Mouse (Mus musculus): Measurements from ENCODE around the gene Habp2. TPM values are rescaled to one million over a fixed set of nuclear protein-coding genes. Genes with fewer than 3 reads are reported as not detected.
"Not testable (repeated sequence)": the region's sequence is repeated elsewhere in the genome, so short reads cannot be mapped to it uniquely, and the experiment has no call there.

The Habp2 gene
- polyA plus RNA-seq, 1 experiment from 2014 or later, result 1.2 TPM

DNA sequence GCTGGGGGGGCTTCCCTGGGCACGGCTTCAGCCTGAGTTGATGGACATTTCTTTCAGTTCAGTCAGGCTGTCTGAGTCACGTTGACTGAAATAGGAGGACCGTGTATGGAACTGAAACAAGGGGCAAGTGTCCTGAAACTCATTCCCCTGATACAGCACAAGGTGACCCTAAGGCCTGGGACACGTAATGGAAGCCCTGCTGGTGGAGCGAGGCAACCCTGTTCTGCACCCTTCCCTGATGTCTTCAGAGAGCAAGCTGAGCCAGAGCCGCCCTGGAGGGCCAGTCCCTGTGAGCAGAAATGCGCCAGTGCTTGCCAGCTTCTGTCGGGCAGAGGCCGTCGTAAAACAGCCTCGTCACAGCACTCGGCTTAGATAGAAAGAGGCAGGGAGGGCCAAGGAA lies 49.9 kb downstream of the Habp2 start:
- no peaks in the 10 kb centered on the region for H3K4me1 ChIP-seq
- peaks cover 91% of the 10 kb centered on the region for H3K36me3 ChIP-seq
- H3K27me3 ChIP-seq (replicated peaks), result no peaks in the 10 kb centered on the region
- H3K4me2 ChIP-seq, result no peak overlapping the region
- H3K27ac ChIP-seq (replicated peaks), result no peak overlapping the region
- H3K9ac ChIP-seq, result no peak overlapping the region
- ATAC-seq (ENCODE audit: extremely low read depth, insufficient number of reproducible peaks, low FRiP score, low TSS enrichment), result no peak
- no peaks in the 10 kb centered on the region for H3K9me3 ChIP-seq
- WGBS, result 61% methylated on average over 12 of the region's 12 CpGs
- no peak overlapping the region for H3K4me3 ChIP-seq

DNA sequence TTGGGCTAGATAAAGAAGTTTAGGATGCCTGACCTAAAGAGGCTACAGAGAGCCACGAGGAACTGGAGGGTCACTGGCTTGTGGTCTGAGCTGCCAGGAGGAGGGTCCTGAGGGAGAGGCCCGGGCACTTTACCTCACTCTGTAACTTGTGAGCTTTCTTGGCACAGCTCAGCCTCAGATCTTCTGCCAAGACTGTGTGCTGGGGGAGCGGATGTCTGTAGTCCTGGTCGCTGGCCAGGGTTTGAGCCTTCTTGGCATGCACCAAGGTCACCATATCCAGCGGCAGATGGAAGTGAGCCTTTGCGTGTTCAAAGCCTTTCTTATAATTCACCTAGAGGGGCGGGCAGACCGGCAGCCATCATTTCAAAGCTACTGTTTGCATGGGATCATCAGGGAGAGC lies 55.1 kb downstream of the Habp2 start:
- Histone ChIP-seq H3K27ac (replicated peaks) (no peak overlapping the region), H3K9ac (no peak overlapping the region), H3K27me3 (replicated peaks) (0 out of 2 replicates have a peak, but pooled peaks cover 3% of the 10 kb centered on the region), H3K4me3 (no peak overlapping the region), H3K36me3 (peaks cover 92% of the 10 kb centered on the region), H3K9me3 (no peaks in the 10 kb centered on the region), H3K4me2 (no peak overlapping the region), H3K4me1 (no peaks in the 10 kb centered on the region)
- 69% methylated on average over 8 of the region's 8 CpGs for WGBS
- no peak for ATAC-seq (ENCODE audit: extremely low read depth, insufficient number of reproducible peaks, low FRiP score, low TSS enrichment)

DNA sequence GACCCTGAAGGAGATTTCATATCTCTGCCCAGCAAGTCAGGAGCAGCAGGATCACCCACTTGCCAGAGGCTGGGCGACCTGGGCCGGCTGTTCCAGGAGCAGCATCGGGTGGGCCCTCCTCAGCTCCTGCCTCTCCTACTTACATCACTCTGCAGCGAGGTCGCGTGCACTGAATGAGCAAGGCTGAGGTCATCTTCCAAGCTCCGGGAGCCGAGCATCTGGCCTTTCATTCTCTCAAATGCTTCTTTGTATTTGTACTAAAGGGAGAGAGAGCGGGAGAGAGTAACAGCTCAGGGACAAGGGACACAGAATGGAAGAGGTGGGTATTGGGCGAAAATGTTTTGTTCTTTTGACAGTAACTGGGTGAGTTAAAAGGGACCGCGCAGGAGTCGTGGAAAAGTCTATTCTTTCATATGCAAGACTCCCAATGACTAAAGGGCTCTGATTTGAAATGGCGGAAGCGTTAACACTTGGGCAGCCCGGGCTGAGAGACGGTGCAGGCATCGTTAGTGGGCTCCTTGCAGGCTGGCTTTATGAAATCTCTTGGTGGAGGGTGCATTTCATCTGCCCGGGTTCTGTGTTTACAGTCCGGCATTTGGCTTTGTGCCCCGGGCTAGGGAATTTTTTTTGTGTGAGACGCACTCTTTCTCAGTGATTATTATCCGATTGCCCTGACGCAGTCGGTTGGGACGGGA lies 57.1 kb downstream of the Habp2 start:
- Histone ChIP-seq H3K9me3 (no peaks in the 10 kb centered on the region), H3K36me3 (peaks cover 83% of the 10 kb centered on the region), H3K4me2 (no peak overlapping the region), H3K27me3 (replicated peaks) (0 out of 2 replicates have a peak, but pooled peaks cover 3% of the 10 kb centered on the region), H3K4me1 (no peaks in the 10 kb centered on the region), H3K27ac (replicated peaks) (0 out of 2 replicates have a peak overlapping the region, but pooled peaks have one; percentile 25), H3K4me3 (no peak overlapping the region), H3K9ac (no peak overlapping the region)
- ATAC-seq (ENCODE audit: extremely low read depth, insufficient number of reproducible peaks, low FRiP score, low TSS enrichment), result no peak
- 67% methylated on average over 26 of the region's 26 CpGs for WGBS

DNA sequence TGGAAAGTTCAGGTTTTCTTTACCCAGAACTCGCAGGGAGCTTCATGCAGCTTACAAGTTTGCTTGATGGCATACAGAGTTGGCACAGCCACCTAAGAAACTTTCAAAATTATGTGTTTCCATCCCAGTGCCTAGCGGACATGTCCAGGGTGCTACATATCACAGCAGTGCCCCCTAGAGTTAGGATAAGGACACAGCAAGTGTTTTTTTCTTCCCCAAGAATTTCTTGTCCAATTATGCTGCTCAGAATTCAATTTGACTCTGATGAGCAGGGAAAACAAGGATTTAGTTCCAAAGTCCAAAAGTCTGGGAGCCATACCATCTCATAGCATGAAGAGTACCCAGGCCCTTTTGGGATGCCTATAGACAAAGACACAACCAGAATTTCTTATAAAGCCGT lies 59.1 kb downstream of the Habp2 start:
- Histone ChIP-seq H3K9me3 (no peaks in the 10 kb centered on the region), H3K36me3 (peaks cover 78% of the 10 kb centered on the region), H3K27ac (replicated peaks) (no peak overlapping the region), H3K4me2 (no peak overlapping the region), H3K4me3 (no peak overlapping the region), H3K9ac (no peak overlapping the region), H3K27me3 (replicated peaks) (0 out of 2 replicates have a peak, but pooled peaks cover 3% of the 10 kb centered on the region), H3K4me1 (peaks cover 7% of the 10 kb centered on the region; the same call in 1 of the 2 replicates)
- ATAC-seq (ENCODE audit: extremely low read depth, insufficient number of reproducible peaks, low FRiP score, low TSS enrichment), result no peak
- WGBS, result 77% methylated on average over 3 of the region's 3 CpGs

DNA sequence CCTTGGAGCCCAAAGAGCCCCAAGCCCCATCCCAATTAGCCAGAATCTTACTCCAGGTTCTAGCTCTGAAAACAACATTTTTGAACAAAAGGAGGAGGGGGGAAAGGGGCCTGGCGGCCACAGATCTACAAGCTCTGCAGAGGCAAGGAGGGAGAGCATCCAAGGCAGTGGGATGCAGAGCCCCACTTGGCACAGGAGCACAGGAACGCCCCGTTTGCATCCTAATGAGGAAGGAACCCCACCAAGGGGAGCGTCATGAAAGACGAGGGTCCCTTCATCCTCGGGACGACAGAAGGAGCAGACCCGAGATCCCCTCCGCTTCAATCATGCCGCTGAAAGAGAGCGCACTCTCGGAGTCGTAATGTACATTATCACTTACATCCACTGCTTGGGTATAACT lies 59.8 kb downstream of the Habp2 start:
- H3K4me3 ChIP-seq, result no peak overlapping the region
- peaks cover 7% of the 10 kb centered on the region; the same call in 1 of the 2 replicates for H3K4me1 ChIP-seq
- 46% methylated on average over 13 of the region's 13 CpGs for WGBS
- H3K9ac ChIP-seq, result no peak overlapping the region
- peaks cover 78% of the 10 kb centered on the region for H3K36me3 ChIP-seq
- no peak overlapping the region for H3K4me2 ChIP-seq
- no peak overlapping the region for H3K27ac ChIP-seq (replicated peaks)
- ATAC-seq (ENCODE audit: extremely low read depth, insufficient number of reproducible peaks, low FRiP score, low TSS enrichment), result no peak
- H3K27me3 ChIP-seq (replicated peaks), result 0 out of 2 replicates have a peak, but pooled peaks cover 3% of the 10 kb centered on the region
- no peaks in the 10 kb centered on the region for H3K9me3 ChIP-seq

DNA sequence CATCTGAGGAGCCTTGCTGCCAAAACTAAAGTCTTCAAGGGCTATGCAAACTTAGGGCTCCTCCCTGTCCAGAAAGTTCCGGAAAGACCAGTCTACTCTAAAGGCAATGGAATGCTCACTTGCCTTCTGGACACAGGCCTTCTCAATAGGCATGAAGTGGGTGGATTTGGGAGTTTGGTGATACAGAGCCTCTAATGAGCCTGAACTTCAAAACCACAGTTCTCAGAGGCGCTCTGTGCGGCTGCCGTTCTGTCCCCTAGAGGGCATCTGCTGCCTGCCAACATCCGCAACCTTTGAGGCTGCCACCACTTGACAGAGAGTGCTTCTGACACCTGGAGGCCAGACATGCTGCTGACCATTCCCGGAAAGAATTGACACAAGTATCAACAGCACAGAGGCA lies 62.4 kb downstream of the Habp2 start:
- peaks cover 76% of the 10 kb centered on the region for H3K36me3 ChIP-seq
- no peak overlapping the region for H3K27ac ChIP-seq (replicated peaks)
- no peak overlapping the region for H3K4me3 ChIP-seq
- H3K4me2 ChIP-seq, result no peak overlapping the region
- H3K27me3 ChIP-seq (replicated peaks), result no peaks in the 10 kb centered on the region
- H3K4me1 ChIP-seq, result peaks cover 7% of the 10 kb centered on the region; the same call in 1 of the 2 replicates
- 20% methylated on average over 6 of the region's 6 CpGs for WGBS
- 0 out of 2 replicates have a peak, but pooled peaks cover 8% of the 10 kb centered on the region for H3K9me3 ChIP-seq
- no peak for ATAC-seq (ENCODE audit: extremely low read depth, insufficient number of reproducible peaks, low FRiP score, low TSS enrichment)
- no peak overlapping the region for H3K9ac ChIP-seq

DNA sequence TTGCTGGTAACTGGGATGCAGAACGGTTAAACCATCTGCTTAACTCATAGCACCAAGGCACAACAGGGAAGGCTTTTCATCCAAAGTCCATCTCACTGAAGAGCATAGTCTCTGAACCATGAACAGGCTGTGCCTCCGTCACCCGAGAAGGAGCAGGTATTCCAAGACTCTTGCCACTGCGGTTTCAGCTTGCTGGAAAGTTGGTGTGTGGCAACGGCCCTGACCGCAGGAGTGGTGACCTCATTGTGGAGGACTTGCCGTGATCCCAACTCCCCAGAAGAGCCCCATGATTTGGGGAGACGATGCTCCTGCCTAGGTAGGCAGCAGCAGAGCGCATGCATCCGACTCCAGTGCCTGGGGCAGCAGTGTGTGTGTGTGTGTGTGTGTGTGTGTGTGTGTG lies 66.8 kb downstream of the Habp2 start:
- 0 out of 2 replicates have a peak, but pooled peaks cover 8% of the 10 kb centered on the region for H3K9me3 ChIP-seq
- H3K27ac ChIP-seq (replicated peaks), result no peak overlapping the region
- 83% methylated on average over 10 of the region's 10 CpGs for WGBS
- H3K4me2 ChIP-seq, result no peak overlapping the region
- no peak overlapping the region for H3K9ac ChIP-seq
- H3K36me3 ChIP-seq, result peaks cover 64% of the 10 kb centered on the region
- H3K4me3 ChIP-seq, result no peak overlapping the region
- H3K27me3 ChIP-seq (replicated peaks), result no peaks in the 10 kb centered on the region
- H3K4me1 ChIP-seq, result peaks cover 28% of the 10 kb centered on the region
- no peak for ATAC-seq (ENCODE audit: extremely low read depth, insufficient number of reproducible peaks, low FRiP score, low TSS enrichment)

DNA sequence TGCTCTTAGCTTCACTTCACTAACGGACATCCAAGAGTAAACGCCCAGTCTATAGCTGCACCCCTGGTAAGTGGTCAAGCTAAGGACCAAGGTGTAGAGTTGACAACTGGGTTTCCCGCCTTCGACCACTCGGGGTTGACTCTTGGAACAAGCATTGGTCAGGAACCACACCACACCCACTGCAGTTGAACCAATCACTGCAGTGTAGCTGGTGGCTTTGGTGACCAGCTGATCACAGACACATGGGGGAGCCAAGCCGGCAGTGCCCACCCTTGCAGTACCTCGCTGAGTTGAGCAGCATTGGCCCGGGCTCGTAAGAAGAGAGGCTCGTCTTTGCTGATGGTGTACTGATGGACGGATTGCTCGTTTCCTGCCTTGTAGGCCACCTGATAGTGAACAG lies 68.3 kb downstream of the Habp2 start:
- ATAC-seq (ENCODE audit: extremely low read depth, insufficient number of reproducible peaks, low FRiP score, low TSS enrichment), result no peak
- peaks cover 21% of the 10 kb centered on the region for H3K4me1 ChIP-seq
- 0 out of 2 replicates have a peak, but pooled peaks cover 8% of the 10 kb centered on the region for H3K9me3 ChIP-seq
- H3K27me3 ChIP-seq (replicated peaks), result no peaks in the 10 kb centered on the region
- 75% methylated on average over 12 of the region's 12 CpGs for WGBS
- no peak overlapping the region for H3K9ac ChIP-seq
- H3K4me3 ChIP-seq, result no peak overlapping the region
- no peak overlapping the region for H3K4me2 ChIP-seq
- peaks cover 67% of the 10 kb centered on the region for H3K36me3 ChIP-seq
- H3K27ac ChIP-seq (replicated peaks), result no peak overlapping the region

DNA sequence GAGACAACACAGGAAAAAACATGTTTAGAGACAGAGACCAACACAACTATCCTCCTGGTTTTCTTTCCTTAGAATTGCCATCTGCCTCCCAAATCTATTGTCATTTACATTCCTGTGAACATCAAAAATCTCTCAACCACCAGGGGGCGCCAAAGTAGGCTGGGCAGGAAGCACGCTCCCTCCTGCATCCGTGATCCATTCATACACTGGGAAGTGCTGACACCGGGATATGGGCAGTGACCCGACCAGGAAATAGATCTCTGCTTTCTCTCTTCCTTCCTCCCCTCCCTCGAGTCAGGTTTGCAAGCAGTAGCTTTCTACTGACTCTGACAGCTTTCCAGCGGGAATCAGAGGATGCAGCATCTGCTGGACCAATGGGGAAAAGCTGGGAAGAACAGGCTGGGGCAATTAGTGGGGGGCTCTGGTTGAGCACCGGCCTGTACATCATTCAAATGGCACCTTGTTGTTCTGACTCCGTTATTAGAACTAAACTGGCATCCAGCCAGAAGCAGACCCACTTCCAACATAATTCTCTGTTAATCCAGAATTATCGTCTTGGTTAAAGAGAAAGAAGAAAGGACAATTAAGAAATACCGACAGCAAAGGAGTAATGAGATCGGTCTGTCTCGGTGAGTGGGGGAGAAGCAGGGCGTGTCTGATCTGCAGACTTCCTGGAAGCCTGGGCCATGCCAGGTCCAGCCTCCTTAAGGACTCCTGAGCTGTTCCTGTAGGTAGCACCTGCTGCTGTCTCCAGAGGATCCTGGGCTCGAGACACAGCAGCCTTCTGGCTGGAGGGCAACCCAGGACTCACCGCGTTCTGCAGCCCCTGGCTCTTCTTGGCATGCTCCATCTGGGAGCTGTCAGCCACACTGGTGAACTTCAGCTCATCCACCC lies 69.8 kb downstream of the Habp2 start:
- H3K36me3 ChIP-seq, result peaks cover 69% of the 10 kb centered on the region
- no peak; the same call in 1 of the 2 replicates for ATAC-seq (ENCODE audit: extremely low read depth, insufficient number of reproducible peaks, low FRiP score, low TSS enrichment)
- H3K4me3 ChIP-seq, result no peak overlapping the region
- peak overlapping the region; percentile 10; the same call in 1 of the 2 replicates for H3K9ac ChIP-seq
- H3K9me3 ChIP-seq, result 0 out of 2 replicates have a peak, but pooled peaks cover 8% of the 10 kb centered on the region
- peak overlapping the region; percentile 13 for H3K4me2 ChIP-seq
- H3K27me3 ChIP-seq (replicated peaks), result no peaks in the 10 kb centered on the region
- peak overlapping the region; percentile 70 for H3K27ac ChIP-seq (replicated peaks)
- peaks cover 21% of the 10 kb centered on the region for H3K4me1 ChIP-seq
- WGBS, result 32% methylated on average over 17 of the region's 17 CpGs

DNA sequence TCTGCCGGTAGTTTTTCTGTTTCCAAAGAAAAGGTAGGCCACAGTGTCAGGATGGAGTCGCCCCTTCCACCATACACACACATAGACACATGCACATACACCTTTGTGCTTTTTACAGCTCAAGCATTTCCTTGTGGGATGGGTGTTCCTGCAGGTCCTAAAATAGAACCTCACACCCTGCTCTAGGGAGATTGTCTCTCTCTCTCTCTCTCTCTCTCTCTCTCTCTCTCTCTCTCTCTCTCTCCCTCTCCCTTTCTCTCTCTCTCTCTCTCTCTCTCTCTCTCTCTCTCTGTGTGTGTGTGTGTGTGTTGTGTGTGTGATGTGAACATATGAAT lies 70.4 kb downstream of the Habp2 start:
- ATAC-seq (ENCODE audit: extremely low read depth, insufficient number of reproducible peaks, low FRiP score, low TSS enrichment); H3K27me3 ChIP-seq (replicated peaks); H3K9me3 ChIP-seq; H3K4me3 ChIP-seq: not testable (repeated sequence)
- H3K9ac ChIP-seq, result peak overlapping the region; percentile 10; the same call in 1 of the 2 replicates
- peaks cover 69% of the 10 kb centered on the region for H3K36me3 ChIP-seq
- H3K4me1 ChIP-seq, result peaks cover 21% of the 10 kb centered on the region
- peak overlapping the region; percentile 70 for H3K27ac ChIP-seq (replicated peaks)
- peak overlapping the region; percentile 13 for H3K4me2 ChIP-seq
- 54% methylated on average over 2 of the region's 2 CpGs for WGBS

DNA sequence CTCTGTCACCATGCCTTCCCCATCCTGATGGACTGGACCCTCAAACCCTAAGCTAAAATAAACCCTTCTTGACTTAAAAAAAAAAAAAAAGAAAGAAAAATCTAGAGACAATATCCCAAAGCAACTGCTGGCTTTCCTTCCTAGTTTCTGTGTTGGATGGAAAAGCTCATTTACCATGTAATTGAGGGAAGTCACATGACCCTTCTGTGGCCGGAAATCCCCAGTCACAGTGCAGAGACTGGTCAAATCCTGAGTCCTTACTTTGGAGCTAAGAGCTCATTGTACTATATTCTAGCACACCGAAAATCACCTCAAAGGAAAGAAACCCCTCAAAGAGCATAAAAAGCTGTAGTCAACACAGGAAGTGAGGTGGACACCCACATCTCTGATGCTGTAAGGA lies 72.0 kb downstream of the Habp2 start:
- Histone ChIP-seq H3K36me3 (peaks cover 71% of the 10 kb centered on the region), H3K4me3 (no peak overlapping the region), H3K27ac (replicated peaks) (no peak overlapping the region), H3K27me3 (replicated peaks) (no peaks in the 10 kb centered on the region), H3K4me2 (no peak overlapping the region), H3K9me3 (no peaks in the 10 kb centered on the region), H3K4me1 (peaks cover 21% of the 10 kb centered on the region), H3K9ac (no peak overlapping the region)
- WGBS, result 73% methylated on average over 2 of the region's 2 CpGs
- no peak for ATAC-seq (ENCODE audit: extremely low read depth, insufficient number of reproducible peaks, low FRiP score, low TSS enrichment)

Data from heart, embryonic 13.5 days (tissue).